Mouse (Mus musculus): ENCODE measurements around the gene Oaz3. TPM values are rescaled to one million over a fixed set of nuclear protein-coding genes. Genes with fewer than 3 reads are reported as not detected.
A peak's percentile ranks its signal among the peaks of the same experiment; 100 is the strongest.

Gene Oaz3
- total RNA-seq (2021): not detected

DNA sequence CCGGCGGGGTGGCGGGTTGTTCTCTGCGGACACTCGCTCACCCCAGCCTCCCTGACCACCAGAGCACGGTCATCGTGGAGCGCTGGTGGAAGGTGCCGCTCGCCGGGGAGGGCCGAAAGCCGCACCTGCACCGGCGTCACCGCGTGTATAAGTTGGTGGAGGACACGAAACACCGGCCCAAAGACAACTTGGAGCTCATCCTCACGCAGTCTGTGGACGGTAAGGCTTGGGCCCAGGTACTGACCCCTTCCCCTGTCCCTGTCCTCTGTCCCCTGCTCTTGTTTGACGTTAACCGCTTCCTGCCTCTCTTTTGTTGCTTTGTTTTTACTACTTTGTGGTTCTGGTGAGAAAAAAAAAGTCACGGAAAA is at the start of gene Oaz3:
Gene Oaz3, minus strand, starts transcription at position 319 of the 368 bp plus-strand sequence.
- intact Hi-C loops (cut with DNase I): loop anchor here (2.0 to 10.0 kb wide), 2 partner anchors 77 to 141 kb away; partner anchors contain the start of gene Snx27
- no peak for DNase-seq (ENCODE audit: low spot score in 2 of 2)

DNA sequence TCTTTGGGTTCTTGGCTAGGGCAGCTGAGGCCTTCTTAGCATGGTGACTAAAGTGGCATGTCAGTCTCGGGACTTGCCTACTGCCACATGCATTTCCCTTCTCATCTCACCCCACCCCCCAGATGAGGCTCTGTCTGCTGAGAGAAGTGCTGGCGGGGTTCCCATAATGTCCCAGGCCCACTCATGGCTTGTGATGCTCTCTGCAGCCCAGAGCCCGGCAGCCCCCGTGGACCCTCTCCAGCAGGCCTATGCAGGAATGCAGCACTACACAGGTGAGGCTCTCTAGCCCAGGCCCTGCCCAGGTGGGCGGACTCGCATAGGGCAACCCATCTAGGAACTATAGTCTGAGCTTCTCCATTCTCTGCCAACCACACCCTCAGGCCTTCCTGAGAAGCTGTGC is 43.9 kb upstream of the Oaz3 start:
- DNase-seq (ENCODE audit: low spot score in 2 of 2): no peak

DNA sequence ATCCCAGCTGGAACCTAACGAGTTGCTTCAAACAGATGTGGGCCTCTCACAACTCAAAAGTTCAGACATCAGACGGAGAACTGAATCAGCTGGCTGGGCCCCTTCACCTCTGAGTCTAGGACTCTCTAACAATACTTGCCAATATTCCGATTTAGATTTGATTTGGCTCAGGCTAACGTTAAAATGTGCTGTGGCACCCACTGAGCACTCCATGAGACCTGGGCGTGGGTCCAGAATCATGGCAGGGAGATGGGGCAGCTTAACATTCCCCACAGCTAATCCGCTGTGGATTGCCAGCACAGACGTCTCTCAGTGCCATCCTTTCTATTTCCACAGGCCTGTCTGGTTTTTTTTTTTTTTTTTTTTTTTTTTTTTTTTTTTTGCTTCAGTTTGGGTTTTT is 42.2 kb upstream of the Oaz3 start:
- intact Hi-C loops (cut with DNase I): loop anchor here (2.0 kb wide), 1 partner anchor 21 kb away; no protein-coding TSS in a partner anchor

More for the DNA sequence above, 43.9 kb upstream of the Oaz3 start:
- intact Hi-C loops (cut with DNase I): no loop called here

DNA sequence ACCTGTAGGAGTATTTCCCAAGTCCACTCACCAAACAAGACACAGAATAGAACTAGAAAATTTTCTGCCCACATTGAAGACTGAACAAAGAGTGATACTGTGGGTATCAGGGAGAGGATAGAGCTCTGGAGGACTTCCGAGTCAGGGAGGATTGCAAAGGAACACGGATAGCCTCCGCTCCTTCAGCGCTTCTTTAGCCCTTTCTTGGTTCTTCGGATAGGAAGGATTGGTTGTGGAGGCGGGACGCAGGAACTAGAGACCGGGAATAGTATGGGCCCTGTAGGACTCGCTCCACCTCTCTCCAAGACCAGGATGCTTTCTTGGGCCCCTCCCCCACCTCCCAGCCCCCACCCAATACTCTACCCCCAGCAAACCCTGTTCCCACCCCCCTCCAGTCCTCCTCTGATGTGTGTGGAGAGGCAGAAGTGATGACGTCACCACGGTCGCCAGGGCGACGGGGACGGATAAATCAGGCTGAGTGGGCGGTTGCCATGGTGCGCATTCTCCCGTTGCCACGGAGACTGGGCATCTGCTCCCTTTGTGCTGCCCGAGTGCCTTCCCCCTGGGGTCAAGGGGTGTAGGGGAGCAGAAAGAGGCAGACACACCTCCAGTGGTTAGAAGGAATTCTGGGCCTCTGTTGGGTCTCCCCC is 40.2 kb upstream of the Oaz3 start:
- intact Hi-C loops (cut with DNase I): loop anchor here (2.0 kb wide), 1 partner anchor 19 kb away; no protein-coding TSS in a partner anchor
- peak; percentile 95 for DNase-seq (ENCODE audit: low spot score in 2 of 2)

More for the DNA sequence above, 42.2 kb upstream of the Oaz3 start:
- DNase-seq (ENCODE audit: low spot score in 2 of 2): no peak

DNA sequence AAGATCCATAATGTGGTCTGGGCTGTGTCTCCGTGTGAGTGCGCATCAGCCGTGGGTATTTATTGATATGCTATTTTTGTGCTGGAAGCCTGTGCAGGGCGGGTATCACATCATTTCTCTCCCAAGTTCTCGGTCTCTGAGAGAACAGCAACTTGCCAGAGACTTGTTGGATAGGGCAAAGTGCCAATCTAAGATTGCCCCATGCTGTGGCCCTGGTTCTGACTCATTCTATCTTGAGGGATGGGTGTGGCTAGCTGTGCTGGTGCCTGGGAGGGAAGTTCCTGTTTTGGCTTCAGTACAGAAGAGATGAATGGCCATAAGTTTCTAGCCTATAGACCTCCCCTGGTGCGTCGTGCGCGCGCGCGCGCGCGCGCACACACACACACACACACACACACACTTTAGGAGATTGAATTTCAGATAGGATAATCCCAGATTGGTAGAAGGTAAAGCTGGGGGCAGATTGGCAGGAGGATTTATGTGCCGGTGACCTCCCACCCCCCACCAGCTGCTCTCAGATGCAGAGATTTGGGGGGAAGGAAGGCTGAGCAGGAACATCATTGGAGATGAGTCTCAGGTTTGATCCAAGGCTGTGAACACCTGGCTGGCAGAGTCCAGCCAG is 39.2 kb upstream of the Oaz3 start:
- DNase-seq (ENCODE audit: low spot score in 2 of 2): no peak
- intact Hi-C loops (cut with DNase I): no loop called here

DNA sequence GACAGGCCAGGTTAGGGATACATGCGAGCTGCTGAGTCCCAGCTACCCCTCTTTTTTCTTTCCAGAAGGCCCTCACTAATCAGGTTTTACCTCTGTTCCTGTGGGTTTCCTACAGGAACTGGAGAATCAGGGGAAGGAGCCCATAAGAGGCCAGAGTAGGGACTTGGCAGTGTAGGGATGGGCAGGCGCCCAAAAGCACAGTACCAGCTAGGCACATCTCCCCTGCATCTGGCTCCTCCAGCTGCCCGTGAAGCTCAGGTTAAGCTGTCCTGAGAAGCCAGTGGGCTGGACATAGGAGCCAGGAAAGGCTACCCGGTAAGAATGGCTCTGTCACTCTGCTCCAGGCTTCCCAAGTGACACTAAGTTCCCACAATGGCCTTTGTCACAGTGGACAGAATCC is 37.7 kb upstream of the Oaz3 start:
- DNase-seq (ENCODE audit: low spot score in 2 of 2): no peak
- intact Hi-C loops (cut with DNase I): no loop called here

DNA sequence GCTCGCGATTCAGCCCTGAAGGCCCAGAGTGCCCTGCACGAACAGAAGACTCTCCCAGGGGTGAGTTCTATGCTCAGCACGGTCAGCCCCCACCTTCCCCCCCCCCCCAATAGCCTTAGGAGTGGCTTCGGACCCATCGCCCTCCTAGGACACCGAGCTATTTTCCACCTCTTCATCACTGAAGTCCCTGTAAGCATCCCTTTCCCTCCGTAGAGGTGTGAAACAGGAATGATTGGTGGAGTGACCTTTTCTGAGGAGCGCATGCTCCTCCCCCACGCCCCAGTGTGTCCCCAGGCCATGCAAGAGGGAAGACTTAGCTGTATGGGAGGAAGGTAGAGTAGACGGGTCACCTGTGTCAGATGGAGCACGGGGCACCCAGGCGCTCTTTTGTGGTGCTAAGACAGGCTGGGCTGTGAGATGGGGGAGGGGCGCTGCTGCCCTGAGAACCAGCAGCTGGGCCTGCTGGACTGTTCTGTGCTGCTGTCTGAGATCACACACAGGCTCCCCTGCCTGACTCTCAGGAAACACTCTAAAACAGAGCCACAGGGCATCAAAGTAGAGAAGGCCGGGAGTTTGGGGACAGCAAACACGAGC is 36.7 kb upstream of the Oaz3 start, which contains the start of gene Riiad1:
Gene Riiad1, minus strand, starts transcription at position 51 of the 594 bp plus-strand sequence.
- intact Hi-C loops (cut with DNase I): no loop called here
- no peak for DNase-seq (ENCODE audit: low spot score in 2 of 2)

DNA sequence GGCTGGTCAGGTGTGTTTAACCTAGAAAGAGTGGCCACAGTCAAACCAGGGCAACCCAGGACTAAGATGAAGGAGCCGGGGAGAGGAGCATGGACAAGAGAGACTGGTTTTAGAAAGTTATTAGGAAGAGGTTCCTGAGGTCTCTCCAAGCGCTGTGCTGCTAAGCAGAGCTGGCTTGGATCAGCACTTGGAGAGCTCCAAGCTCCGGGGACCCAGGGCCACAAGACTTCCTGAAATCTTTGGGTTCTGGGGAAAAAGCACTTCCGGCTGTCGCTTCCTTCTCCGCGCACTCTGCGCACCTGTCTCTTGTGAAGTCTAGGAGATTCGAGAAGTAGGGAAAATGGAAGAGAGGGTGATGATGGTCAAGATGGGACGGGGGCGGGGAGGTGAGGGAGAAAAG is 35.8 kb upstream of the Oaz3 start:
- intact Hi-C loops (cut with DNase I): no loop called here
- no peak for DNase-seq (ENCODE audit: low spot score in 2 of 2)

DNA sequence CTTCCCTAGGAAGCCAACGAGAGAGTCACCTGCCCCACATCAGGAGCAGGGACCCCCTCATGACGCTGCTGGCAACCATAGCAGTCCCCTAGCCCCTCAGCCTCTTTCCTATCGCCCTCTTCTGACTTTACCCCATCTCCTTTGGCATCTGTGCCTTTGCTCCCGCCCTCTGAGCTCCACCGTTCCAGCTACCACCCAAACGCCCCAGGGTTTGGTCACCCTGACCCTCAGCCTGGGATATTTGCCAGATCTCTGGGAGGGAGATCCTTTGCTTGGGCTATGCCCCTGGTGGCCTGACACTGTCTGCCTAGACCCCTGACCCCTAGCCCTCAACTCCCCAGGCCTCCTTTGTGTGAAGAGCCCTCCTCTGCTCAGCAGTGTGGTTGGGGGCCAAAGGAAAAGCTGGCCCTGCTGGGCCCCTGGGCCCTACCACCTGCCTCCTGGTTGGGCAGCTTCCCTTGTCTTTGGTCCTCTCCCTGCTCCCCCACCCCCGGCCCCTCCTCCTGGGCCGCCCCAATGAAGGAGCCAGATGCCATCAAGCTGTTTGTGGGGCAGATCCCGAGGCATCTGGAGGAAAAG is 35.0 kb upstream of the Oaz3 start:
- DNase-seq (ENCODE audit: low spot score in 2 of 2): no peak
- intact Hi-C loops (cut with DNase I): no loop called here

DNA sequence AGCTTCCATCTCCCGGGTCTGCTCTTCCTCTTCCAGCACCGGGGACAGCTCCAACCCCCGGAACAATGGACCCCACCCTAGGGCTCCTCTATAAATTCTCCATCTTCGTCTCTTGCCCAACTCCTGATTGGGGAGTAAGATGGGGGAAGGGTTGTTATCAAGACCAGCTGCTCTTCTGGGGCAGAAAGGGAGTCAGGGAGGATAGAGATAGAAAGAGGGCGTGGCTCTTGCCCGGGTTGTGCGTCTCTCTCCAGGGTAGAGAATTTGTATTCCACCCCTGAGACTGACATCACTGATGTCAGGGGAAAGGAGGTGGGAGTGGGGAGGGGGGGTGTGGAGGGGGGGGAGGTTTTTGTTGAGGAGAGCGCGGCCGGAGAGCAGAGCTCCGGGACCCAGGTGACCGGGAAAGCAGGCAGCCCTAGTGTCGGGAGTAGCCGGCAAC is 34.3 kb upstream of the Oaz3 start, which contains the start of gene Celf3:
Gene Celf3, plus strand, starts transcription at position 315 of the 442 bp plus-strand sequence.
- intact Hi-C loops (cut with DNase I): no loop called here
- peak; percentile 74 to 76 for DNase-seq (ENCODE audit: low spot score in 2 of 2)

DNA sequence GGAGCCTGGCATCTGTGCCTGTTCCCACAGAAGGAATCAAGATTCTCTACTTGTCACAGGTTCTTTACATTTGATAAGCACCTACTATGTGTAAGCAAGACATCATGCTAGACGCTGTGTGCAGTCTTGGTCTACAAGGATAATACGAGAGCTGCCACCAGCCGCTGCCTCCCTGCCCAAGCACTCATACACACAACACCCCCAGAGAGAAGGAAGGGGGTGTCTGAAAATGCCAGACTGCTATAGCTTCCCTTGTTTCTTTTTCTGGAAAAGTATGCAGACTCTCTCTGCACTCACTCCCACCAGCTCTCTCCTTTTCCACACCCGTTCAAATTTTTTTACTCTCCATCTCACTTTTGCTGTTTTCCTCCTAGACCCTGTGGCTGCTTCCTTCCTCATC is 33.7 kb upstream of the Oaz3 start:
- intact Hi-C loops (cut with DNase I): no loop called here
- DNase-seq (ENCODE audit: low spot score in 2 of 2): peak; percentile 56 to 61

DNA sequence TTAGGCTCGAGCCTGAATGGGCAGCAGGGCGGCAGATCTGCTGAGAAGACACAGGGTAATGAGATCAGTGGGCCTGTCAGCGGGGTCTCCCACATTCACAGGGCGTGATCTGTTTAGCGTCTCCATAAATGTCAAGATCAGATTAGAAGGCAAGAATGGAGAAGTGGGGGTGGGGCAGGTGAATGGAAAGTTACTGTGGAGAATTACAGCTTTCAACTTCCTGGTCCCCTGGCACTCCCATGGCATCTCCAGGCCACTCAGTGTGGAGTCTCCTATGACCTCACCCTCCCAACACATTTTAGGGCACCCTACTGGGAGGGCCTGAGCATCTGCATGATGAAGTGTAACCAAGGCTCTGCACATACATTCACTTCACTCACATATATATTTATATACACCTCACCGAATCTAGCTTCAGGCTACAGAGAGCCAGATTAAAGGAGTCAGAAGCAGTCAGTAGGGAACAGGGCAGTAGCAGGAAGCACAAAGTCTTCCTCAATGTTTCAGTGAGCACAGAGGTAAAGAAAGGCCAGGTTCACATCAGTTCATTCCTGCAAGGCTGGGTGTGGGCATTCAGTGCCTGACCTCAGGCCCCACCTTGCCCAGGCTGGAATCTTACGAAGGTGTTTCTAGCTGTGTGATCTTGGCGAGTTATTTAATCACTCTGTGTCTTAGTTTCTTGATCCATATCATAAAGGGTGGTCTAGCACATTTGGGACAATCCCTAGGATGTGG is 32.8 kb upstream of the Oaz3 start:
- no peak for DNase-seq (ENCODE audit: low spot score in 2 of 2)
- intact Hi-C loops (cut with DNase I): no loop called here

DNA sequence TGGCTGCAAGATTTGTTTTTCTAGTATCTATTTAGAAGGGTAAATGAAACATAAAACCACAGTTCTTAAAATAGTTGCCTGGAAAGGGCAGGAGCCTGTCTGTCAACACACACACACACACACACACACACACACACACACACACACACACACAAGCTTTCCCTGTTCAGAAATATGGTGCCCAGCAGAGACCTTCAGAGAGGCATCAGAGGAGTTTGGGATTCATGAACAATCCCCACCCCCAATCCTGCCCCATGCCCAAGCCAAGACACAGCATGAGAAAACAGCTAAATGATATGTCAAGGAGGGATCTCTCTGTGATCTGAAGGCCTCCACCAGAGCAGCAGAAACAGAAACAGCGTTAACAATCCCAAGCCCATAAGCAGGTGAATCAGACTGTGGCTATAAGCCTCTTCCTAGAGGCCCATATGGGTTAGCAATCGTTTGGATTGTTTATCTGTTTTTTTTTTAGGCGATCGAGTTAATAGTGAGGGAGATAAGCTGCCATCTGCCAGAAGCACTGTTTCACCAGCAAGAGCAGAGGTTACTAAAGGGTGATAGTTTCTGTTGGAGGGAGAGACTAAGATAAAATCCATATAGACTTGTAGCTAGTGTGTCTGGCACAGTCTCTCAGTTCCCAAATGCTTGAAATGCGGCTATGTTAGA is 30.0 kb upstream of the Oaz3 start:
- DNase-seq (ENCODE audit: low spot score in 2 of 2): no peak
- intact Hi-C loops (cut with DNase I): no loop called here

DNA sequence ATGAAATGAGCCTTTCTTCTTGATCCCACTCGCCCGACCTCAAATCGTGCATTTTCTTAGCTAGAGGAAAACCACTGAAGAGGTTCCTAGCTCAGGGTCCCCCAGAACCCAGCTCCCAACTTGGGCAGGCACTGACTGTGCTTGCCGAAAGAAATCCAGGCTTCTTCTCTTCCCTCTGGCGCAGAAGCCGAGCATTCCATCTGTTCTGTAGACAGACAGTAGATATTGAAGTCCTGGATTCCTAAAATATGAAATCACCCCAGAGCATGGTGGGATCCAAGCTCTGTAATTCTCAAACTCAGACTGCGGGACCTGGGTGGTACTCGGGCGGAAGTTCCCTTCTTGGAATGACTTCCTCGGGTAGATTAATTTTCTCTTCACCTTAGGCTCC is 29.4 kb upstream of the Oaz3 start:
- DNase-seq (ENCODE audit: low spot score in 2 of 2): no peak
- intact Hi-C loops (cut with DNase I): no loop called here

DNA sequence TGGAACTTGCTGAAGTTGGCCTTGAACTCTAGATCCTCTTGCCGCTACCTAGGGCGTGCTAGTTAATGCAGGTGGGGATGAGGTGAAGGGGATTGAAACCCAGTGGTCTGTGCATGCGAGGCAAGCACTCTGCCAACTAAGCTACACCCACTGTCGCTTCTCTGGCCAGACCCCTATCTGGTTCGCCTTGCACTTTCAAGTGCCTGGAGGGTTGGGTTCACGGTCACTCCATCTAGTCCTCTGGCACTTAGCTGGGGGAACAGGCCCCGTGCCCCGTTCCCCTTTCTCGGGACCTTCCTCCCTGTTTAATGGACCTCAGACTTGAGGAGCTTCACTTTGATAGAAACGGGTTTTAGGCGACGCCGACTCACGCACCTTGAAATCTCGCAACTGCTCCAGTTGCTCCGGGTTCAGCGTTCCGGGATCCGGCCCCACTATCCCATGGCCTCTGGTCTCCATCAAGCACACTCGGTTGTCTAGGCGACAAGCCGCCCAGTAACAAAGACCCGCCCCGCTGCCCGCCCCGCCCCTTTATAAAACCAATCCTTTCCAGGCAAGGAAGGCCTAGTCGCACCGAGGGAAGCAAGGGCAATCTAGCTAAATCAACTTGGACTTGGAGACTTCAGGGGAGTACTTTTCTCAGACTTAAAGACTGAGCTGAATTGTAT is 28.9 kb upstream of the Oaz3 start:
- no peak for DNase-seq (ENCODE audit: low spot score in 2 of 2)

DNA sequence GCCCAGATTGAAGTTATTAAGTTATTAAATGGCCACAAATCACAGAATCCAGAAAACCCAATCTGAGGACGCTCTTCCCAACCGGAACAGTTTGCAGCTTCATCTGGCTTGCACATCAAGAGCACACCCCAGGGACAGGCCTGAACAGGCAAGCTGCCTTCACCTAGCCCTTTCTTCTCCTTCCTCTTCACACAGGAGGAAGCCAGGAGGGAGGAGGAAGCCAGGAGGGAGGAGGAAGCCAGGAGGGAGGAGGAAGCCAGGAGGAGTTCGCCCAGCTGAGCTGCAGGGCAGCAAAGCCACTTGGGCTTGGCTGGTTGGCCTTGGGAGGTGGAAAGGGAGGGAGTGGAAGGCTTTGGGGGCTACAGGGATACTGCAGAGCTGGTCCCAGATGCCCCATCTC is 25.2 kb upstream of the Oaz3 start:
- intact Hi-C loops (cut with DNase I): no loop called here
- no peak for DNase-seq (ENCODE audit: low spot score in 2 of 2)

More for the DNA sequence above, 28.9 kb upstream of the Oaz3 start:
- intact Hi-C loops (cut with DNase I): no loop called here

DNA sequence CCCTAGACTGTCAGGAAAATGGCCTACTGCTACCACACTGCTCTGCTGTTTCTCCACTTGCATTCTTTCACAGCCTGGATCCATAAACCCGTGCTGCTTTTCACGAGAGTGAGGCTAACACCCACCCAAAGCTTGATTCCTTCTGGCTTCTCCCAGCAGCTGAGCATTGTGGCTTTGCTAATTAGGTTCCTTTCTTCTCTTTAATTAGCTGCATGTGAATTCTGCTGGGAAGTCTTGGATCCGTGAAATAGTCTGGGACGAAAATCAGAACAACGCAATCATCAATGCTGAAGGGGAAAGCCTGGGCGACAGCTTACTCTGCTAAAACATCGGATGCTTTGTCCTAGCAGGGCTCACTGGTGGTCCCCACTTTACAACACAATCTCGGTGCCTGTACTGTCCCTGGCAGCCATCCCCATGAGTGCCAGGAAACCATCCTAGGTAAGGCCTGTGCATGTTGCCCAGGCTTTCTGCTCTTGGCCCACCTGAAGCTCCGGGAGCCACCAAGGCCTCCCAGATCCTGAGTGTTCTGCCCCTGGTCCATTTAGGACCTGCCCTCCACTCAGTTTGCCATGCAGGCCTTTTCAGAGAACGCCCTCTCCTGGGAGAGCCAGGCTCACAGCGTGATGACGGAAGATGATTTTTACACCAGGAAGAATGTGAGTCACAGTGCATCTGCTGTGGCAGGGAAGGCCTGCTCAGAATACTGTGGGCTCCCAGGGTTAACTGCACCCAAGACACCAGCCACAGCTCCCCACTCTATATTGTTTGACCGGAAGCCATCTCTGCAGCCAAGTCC is 22.1 kb upstream of the Oaz3 start:
- peak; percentile 69 to 70 for DNase-seq (ENCODE audit: low spot score in 2 of 2)
- intact Hi-C loops (cut with DNase I): loop anchor here (2.0 kb wide), 1 partner anchor 19 kb away; no protein-coding TSS in a partner anchor
